Mouse (Mus musculus): ENCODE measurements at regions not wholly inside any gene's neighbourhood (a gene's known extent, or its start where the extent isn't known, plus 50 kb on each side); places are given as distances from the start of the nearest gene placed in this dataset.

- TF ChIP-seq GATA1 (IDR thresholded peaks at IDR 0.05; ENCODE audit: borderline replicate concordance, low read length) (no peak), FLI1 (IDR thresholded peaks at IDR 0.05; ENCODE audit: low read length) (no peak)
These were observed 222.6 kb upstream of the Btg1 start for GRCm38 (mm10) chr10:96394210-96394609.

Data from megakaryocyte, embryonic 14.5 days (primary cell).